Mouse (Mus musculus) kidney, adult 2 months (tissue): ENCODE results near the gene Fhdc1. TPM values are rescaled to one million over a fixed set of nuclear protein-coding genes. Genes with fewer than 3 reads are reported as not detected.
A peak's percentile ranks its signal among the peaks of the same experiment; 100 is the strongest.

Source experiments
- DNase-seq: peaks from one replicate; pipeline ENCODE4 v3.0.0; 2021
- H3K27ac ChIP-seq: fragments of 200-500 bp; 2 replicates; pipeline ENCODE4 v1.5.1; 2012; ENCODE audit warnings: low read depth, low read length, control low read depth, inconsistent platforms; ENCODE audit not compliant: insufficient read depth
- H3K27me3 ChIP-seq: fragments of 200-500 bp; replicated peaks from 2 replicates; pipeline ENCODE4 v1.6.1; 2012; ENCODE audit warnings: mild to moderate bottlenecking, moderate library complexity, low read length, inconsistent platforms; ENCODE audit not compliant: control insufficient read depth, insufficient read depth
- H3K36me3 ChIP-seq: fragments of 200-500 bp; 2 replicates; pipeline ENCODE4 v1.6.1; 2012; ENCODE audit warnings: mild to moderate bottlenecking, moderate library complexity, low read length, inconsistent platforms; ENCODE audit not compliant: control insufficient read depth, insufficient read depth
- H3K4me1 ChIP-seq: fragments of 200-500 bp; 2 replicates; pipeline ENCODE4 v1.6.1; 2011; ENCODE audit warnings: low read length; ENCODE audit not compliant: control insufficient read depth, insufficient read depth
- H3K4me3 ChIP-seq: fragments of 200-500 bp; 2 replicates; pipeline ENCODE4 v1.5.1; 2011; ENCODE audit warnings: mild to moderate bottlenecking, low read depth, low read length, control low read depth; ENCODE audit not compliant: insufficient read depth
- CTCF ChIP-seq: fragments of 200-500 bp; conservative IDR thresholded peaks from 2 replicates; pipeline ENCODE4 v1.5.1; 2011; ENCODE audit warnings: low read depth, mild to moderate bottlenecking, control low read depth, low read length, moderate library complexity, mixed read lengths; ENCODE audit not compliant: insufficient read depth, insufficient read length
- POLR2A ChIP-seq: fragments of 200-500 bp; IDR thresholded peaks from one replicate; pipeline ENCODE4 v1.6.1; 2011; ENCODE audit warnings: low read depth, low read length, control low read depth
- WGBS: fragments of 180-500 bp; shearing (Covaris S2); methylation state at CpG from one replicate; pipeline ENCODE4 v1.1.7; 2018; 5-methylcytosine and 5-hydroxymethylcytosine counted together
- polyA plus RNA-seq: library from polyadenylated mRNA; depleted of rRNA; stranded (reverse); fragments of >200 nt; gene quantifications from 2 replicates; pipeline ENCODE4 v1.2.3, GENCODE M21; 2012

Fhdc1 gene
- polyA plus RNA-seq, 1 experiment: 0.80 TPM

- Histone ChIP-seq H3K4me1 (no peaks in the 10 kb centered on the region; the same call in 1 of the 2 replicates), H3K27ac (no peak overlapping the region), H3K27me3 (no peaks in the 10 kb centered on the region), H3K36me3 (no peaks in the 10 kb centered on the region; the same call in 1 of the 2 replicates), H3K4me3 (no peak overlapping the region)
- 92% methylated on average over 8 of the region's 8 CpGs for WGBS
- TF ChIP-seq POLR2A (no peak), CTCF (no peak)
- no peak for DNase-seq
These were observed 24.1 kb upstream of the Fhdc1 start for GRCm38 (mm10) chr3:84504291-84504690.

DNA sequence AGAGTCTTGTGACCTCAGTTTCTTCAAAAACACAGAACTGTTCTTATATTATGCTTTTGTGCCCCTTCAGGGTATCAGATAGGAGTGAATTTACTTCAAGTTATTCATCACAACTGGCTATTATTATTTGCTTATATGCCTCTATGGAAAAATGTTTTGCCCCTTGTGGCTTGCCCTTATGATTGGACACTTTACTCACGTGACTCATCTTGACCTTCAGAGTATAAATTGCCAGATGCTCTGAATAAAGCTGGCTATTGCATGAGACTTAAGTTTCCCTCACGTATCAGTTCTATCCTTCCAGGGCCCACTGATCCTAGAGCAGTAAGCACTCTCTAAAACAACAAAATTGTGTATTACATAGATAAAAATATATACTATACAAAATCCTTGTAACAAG, 21.9 kb upstream of the Fhdc1 start:
- H3K4me3 ChIP-seq: no peak overlapping the region
- H3K27ac ChIP-seq: no peak overlapping the region
- no peaks in the 10 kb centered on the region for H3K4me1 ChIP-seq
- no peak for DNase-seq
- WGBS: 85% methylated on average over 2 of the region's 2 CpGs
- H3K36me3 ChIP-seq: no peaks in the 10 kb centered on the region; the same call in 1 of the 2 replicates
- no peaks in the 10 kb centered on the region for H3K27me3 ChIP-seq
- TF ChIP-seq POLR2A (no peak), CTCF (no peak)

- Histone ChIP-seq H3K27me3 (no peaks in the 10 kb centered on the region), H3K27ac (no peak overlapping the region), H3K36me3 (no peaks in the 10 kb centered on the region; the same call in 1 of the 2 replicates), H3K4me1 (no peaks in the 10 kb centered on the region), H3K4me3 (no peak overlapping the region)
- WGBS: 90% methylated on average over 10 of the region's 10 CpGs
- no peak for DNase-seq
- TF ChIP-seq POLR2A (no peak), CTCF (no peak)
These were observed 20.3 kb upstream of the Fhdc1 start for GRCm38 (mm10) chr3:84500491-84500890.

DNA sequence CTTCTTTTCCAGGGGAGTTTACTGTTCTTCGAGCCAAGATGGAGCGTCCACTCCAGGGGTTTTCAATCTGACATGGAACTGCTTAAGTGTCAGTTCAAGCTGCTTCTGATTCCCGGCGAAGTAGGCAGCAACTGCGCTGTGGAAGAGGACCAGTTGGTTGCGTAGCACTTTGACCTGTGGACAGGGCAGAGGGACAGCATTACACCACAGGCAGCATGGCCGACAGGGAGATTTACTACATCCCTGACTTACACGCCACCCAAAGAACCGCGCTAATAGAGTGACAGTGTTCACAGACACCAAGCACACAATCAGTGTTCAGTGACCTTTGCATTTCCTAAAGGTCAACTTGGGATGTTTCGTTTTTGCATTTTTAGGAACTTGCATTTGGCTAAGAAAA, 17.5 kb upstream of the Fhdc1 start:
- Histone ChIP-seq H3K27ac (no peak overlapping the region), H3K4me1 (no peaks in the 10 kb centered on the region), H3K4me3 (no peak overlapping the region), H3K36me3 (no peaks in the 10 kb centered on the region), H3K27me3 (no peaks in the 10 kb centered on the region)
- peak; percentile 25 for DNase-seq
- TF ChIP-seq CTCF: no peak
- no peak for TF ChIP-seq POLR2A
- WGBS: 48% methylated on average over 11 of the region's 11 CpGs

- Histone ChIP-seq H3K27me3 (no peaks in the 10 kb centered on the region), H3K4me3 (no peak overlapping the region), H3K27ac (no peak overlapping the region), H3K36me3 (no peaks in the 10 kb centered on the region), H3K4me1 (peaks cover 3% of the 10 kb centered on the region; the same call in 1 of the 2 replicates)
- WGBS: 92% methylated on average over 8 of the region's 8 CpGs
- DNase-seq: no peak
- no peak for TF ChIP-seq POLR2A
- no peak for TF ChIP-seq CTCF
These were observed 12.4 kb upstream of the Fhdc1 start for GRCm38 (mm10) chr3:84492657-84493056.

- Histone ChIP-seq H3K4me1 (peaks cover 3% of the 10 kb centered on the region; the same call in 1 of the 2 replicates), H3K27me3 (no peaks in the 10 kb centered on the region), H3K36me3 (no peaks in the 10 kb centered on the region), H3K27ac (no peak overlapping the region), H3K4me3 (no peak overlapping the region)
- 77% methylated on average over 4 of the region's 4 CpGs for WGBS
- DNase-seq: no peak
- TF ChIP-seq POLR2A (no peak), CTCF (no peak)
These were observed 11.9 kb upstream of the Fhdc1 start for GRCm38 (mm10) chr3:84492148-84492547.

GRCm38 (mm10) chr3:84488716-84489115, 8.5 kb upstream of the Fhdc1 start:
- TF ChIP-seq CTCF: no peak
- TF ChIP-seq POLR2A: no peak
- WGBS: 64% methylated on average over 6 of the region's 6 CpGs

More at GRCm38 (mm10) chr3:84488716-84489115, 8.5 kb upstream of the Fhdc1 start:
- Histone ChIP-seq H3K4me1 (peaks cover 3% of the 10 kb centered on the region; the same call in 1 of the 2 replicates), H3K27me3 (no peaks in the 10 kb centered on the region), H3K27ac (peak overlapping the region; percentile 54; the same call in 1 of the 2 replicates), H3K4me3 (no peak overlapping the region), H3K36me3 (no peaks in the 10 kb centered on the region)
- peak; percentile 52 for DNase-seq
